Mouse (Mus musculus) telencephalon, adult 2 months (tissue): ENCODE measurements around the gene Sstr4.

Experiments used
- DNase-seq: peaks from one replicate; pipeline ENCODE4 v3.0.0-alpha.2; 2011; ENCODE audit warnings: low read depth, low spot score

Gene Sstr4

DNA sequence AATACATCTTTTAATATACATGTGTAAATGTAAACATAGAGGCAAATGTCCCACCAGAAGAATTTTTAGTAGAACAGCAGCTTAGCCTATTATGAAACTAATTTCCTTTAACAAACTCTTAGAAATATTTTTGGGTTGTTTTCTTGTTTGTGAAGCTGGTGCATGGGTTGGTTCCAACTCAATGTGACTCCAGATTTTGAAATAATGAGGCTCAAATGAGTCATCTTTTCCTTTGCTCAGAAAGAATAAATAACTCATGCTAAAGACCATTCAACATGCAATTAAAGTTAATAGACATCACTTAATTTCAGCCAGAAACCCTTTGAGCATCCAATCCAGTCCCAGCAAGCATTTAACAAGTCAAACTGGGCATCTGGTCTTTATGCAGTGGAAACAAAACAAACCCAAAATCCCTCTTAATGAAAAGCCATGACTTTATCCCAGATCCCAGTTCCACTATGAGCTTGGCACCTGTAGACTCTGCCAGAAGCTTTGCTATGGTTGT, 33.9 kb downstream of the Sstr4 start:
- no peak for DNase-seq

DNA sequence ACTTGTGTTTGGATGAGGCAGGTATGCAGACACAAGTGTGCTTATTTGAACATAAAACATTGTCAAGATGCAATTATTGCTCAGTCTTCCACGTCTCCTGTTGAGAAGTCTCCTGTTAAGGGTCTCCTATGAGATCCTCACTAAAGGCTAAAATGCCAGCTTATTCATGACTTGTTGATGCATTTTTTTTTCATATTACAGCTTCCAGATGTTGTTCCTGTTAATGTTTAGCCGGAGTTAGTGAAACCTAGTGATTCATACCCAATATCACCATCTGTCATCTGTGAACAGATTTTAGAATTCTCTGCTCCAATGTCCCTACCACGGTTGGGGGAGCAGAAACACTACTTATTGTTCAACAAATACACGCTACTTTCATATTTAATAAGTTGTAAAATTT, 35.8 kb downstream of the Sstr4 start:
- no peak for DNase-seq

DNA sequence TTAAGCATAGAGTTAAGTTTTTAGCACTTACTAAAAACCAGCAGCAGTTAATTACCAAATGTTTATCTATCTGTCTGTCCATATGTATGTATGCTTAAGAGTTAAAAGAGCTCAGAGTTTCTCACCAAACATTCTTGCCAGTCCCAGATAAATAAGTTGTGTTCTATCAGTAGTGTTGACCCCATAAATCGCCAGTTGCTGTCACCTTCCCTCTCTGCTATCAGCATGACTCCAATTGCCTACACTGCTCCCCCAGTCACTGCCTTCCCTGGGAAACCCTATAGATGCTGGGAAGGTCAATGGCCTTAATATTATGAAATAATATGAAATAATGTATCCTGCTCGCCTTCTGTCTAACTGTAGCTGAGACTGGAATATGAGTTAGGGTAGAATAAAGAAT, 37.2 kb downstream of the Sstr4 start:
- DNase-seq = no peak

DNA sequence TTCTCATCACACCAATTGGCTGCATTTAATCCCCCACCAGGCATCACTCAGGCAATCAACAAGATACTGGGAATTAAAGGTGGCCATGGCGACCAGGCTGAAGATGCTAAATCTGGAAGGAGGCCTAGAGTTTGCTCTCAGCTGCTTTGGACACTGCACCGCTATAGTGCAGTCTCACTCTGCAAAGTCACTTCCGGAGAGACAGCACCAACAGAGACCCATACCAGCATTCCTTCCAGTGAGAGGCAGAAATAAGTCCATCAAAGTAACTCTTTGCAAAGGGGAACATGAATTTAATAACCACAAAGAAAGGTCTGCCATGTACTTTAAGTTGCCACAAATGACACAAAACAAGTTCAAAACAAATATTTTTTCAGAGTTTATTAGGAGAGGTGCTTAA, 41.1 kb downstream of the Sstr4 start:
- DNase-seq = no peak

DNA sequence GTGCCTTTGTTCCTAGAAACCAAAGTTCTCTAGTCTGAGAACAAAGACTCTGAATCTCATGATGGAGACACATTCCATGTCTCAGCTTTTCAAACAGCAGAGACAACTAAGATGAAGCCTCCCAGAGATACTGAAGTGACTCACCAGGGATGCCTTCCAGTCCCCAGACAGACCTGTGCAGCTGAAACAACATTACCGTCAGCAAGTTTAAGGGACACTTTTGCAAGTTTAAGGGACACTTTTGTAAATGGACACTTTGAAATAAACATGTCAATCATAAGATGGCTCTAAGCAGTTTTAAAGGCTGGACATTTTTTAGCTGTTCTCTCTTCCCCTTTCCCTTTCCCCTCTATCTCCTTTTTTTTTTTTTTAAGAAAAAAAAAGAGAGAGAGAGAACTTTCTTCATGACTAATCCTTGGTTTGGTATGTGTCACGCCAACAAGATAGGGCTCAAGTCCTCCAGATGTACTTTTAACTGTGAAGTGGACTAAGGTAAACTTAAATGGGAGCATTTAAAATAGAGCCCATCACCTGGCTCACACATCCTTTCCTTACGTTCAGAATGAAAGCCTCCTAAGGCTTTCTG, 44.6 kb downstream of the Sstr4 start:
- DNase-seq = no peak

DNA sequence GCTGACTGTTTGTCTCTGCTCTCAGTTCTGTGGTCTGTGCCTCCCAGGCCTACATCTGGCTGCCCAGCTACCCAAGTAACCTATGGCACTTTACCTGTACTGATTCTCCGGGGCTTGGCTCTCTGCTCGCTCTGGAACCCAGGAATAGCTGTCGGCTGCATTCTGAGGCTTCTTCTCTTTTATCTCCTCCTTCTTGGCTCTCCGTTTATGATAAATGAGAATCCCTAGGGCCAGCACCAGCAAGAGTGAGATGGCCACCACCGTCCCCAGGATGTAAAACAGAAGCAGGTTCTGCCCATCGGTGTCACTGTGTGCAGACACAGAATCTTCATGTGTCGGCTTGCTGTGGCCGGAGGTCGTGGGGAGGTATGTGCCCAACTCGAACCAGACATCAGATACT, 46.3 kb downstream of the Sstr4 start:
- DNase-seq = no peak

DNA sequence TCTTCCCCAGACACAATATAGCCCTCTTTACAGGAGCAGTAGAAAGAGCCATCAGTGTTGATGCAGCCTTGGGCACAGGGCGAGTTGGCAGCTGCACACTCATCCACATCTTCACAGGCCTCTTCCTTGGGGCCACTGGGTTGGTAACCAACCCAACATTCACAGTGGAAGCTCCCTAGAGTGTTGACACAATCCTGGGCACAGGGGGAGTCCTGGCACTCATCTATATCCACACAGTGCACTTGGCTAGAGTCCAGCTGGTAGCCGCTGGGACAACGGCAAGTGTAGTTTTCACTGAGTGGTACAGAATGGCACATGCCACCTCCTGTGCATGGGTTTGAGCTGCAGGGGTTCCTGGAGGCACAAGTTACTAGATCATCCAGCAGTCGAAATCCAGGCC, 47.0 kb downstream of the Sstr4 start:
- no peak for DNase-seq

DNA sequence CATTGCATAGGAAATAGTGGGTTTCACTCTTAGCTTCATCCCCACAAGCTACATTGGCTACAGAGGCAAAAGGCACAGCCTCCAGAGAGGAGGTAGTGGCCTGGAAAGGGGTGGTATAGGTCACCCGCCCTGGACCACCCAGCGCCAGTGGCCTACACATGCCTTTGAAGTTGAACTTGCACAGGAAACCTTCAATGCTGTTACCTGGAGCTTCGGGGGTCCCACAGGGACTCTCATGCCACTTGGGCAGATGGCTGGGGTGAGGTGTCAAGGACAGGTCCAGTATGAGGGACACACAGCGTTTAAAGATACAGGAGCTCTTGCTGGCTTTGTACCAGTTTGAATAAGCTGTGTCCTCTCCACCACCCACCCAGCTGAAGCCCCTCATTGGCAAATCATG, 47.6 kb downstream of the Sstr4 start:
- no peak for DNase-seq

DNA sequence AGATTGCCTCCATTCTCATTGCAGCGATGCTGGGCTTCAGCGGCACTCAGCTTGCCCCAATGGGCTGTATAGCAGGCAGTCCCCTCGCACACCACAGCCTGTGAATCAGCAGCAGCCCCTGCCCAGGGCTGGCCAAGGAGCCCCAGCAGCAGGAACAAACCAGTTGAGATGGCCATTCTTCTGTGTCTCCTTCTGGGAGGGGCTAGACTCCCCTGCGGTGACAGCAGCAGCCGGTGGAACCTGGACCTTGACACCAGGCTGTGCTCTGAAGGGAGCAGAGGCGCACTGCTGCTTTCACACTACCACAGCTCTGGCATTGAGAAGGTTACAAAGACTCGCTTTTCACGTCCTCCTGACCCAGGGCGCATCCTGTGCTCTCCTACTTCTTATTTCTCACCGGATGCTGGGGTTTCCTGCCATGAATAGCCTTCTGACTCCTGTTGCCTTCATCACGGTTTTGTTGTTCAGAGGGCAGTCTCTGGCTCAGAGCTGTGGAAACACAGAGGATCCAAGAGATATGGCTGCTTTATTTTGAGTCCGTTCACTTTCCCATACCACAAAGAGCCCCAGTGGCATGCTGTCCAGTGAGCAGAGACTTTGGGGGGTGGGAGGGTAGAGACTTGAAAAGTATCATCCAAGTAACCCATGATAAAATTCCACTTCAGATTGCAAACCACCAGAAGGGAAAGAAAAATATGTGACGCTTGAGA, 48.3 kb downstream of the Sstr4 start, which contains the start of gene Cd93:
Gene Cd93, minus strand, starts transcription at position 315 of the 710 bp plus-strand sequence.
- DNase-seq = no peak

DNA sequence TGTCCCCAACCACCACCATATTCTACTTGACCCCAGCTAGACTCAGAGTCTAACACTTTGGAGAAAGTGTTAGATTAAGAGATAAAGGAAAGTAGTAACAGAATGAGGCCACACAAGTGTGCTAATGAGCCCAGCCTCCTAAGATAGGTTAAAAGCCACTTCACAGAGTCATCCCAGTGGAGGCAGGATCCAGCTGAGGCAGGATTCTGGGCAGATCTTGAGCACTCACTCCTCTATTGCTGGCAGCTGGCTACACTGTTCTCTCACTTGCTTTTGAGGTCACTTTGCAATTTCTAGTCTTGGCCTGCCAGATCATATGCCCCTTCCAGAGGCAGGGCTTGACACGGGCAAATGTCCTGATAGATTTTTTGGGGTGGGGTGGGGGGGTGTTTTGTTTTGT, 49.3 kb downstream of the Sstr4 start:
- DNase-seq = no peak

DNA sequence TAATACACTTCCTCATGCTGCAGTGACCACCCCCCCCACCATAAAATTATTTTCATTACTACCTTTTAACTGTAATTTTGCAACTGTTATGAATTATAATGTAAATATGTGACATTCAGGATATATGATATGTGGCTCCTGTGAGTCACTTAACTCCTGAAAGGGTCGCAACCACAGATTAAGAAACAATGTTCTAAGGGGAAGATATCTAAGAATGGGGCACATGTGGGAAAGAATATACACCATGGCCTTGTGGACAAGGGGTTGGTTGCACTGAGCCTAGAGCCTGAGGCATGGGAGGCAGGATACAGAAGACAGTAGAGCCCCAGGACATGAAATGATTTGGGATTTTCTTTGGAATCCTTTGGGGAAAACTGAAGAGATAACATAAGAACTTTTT, 50.5 kb downstream of the Sstr4 start:
- DNase-seq = no peak
